Mouse (Mus musculus) heart, embryonic 10.5 days (tissue): ENCODE measurements around the gene Rasd2. TPM values are rescaled to one million over a fixed set of nuclear protein-coding genes. Genes with fewer than 3 reads are reported as not detected.

Experiments used
- DNase-seq: peaks from one replicate; pipeline ENCODE4 v3.0.0-alpha.2; 2017; ENCODE audit warnings: low spot score
- H3K27ac ChIP-seq: fragments of 300-500 bp; sonication (generic); 2 replicates; pipeline ENCODE4 v1.5.1; 2016; ENCODE audit warnings: mild to moderate bottlenecking
- H3K27me3 ChIP-seq: fragments of 300-500 bp; sonication (generic); 2 replicates; pipeline ENCODE4 v1.6.1; 2016; ENCODE audit warnings: mild to moderate bottlenecking; ENCODE audit not compliant: poor library complexity, insufficient read depth, severe bottlenecking
- H3K36me3 ChIP-seq: fragments of 300-500 bp; sonication (generic); 2 replicates; pipeline ENCODE4 v1.6.1; 2016; ENCODE audit warnings: mild to moderate bottlenecking, moderate library complexity
- H3K4me1 ChIP-seq: fragments of 300-500 bp; sonication (generic); 2 replicates; pipeline ENCODE4 v1.6.1; 2016; ENCODE audit warnings: mild to moderate bottlenecking
- H3K4me3 ChIP-seq: fragments of 300-500 bp; sonication (generic); 2 replicates; pipeline ENCODE4 v1.5.1; 2016; ENCODE audit warnings: mild to moderate bottlenecking, moderate library complexity
- H3K9me3 ChIP-seq: fragments of 300-500 bp; sonication (generic); 2 replicates; pipeline ENCODE4 v1.6.1; 2016; ENCODE audit warnings: mild to moderate bottlenecking, moderate library complexity
- WGBS: fragments of 180-500 bp; shearing (Covaris S2); methylation state at CpG from one replicate; pipeline ENCODE4 v1.1.7; 2016; 5-methylcytosine and 5-hydroxymethylcytosine counted together
- polyA plus RNA-seq: library from polyadenylated mRNA; unstranded; fragments of >200 nt; fragmentation: Nextera tagmentation; extraction: Ambion mirVana; gene quantifications from 2 replicates; pipeline ENCODE4 v1.2.1, GENCODE M21; 2016

The Rasd2 gene
- polyA plus RNA-seq, 1 experiment from 2014 or later: 0.15 TPM

DNA sequence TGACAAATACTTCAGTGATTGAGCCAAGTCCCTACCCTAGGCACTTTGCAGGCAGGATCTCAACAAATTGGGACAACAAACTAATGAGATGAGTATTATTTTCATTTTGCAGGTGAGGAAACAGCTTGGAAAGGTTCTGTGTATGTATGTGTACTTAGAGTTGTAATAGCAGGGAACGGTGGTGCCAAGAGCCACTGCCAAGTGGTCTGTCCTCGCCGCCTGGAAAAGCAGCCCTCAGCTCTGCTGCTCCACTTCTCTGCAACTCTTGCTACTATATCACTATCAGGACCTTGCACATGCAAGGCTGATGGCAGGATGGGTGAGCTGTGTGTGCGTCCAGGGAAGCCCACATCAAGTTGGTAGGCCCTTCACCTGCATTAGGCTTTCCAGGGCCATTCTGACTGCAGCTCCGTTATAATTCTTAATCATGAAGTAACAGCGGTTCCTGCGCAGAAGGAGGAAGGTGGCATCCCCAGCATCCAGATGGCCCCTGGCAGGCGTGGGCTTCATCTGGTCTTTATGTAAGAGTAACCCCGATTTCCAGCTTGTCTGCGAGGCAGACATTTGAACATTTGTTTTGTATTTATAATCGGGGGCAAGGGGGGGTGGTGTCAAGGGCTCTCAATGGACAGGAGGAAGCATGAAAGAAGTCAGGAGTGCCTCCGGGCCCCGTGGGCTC, 9.4 kb upstream of the Rasd2 start:
- no peak for DNase-seq
- WGBS: 84% methylated on average over 13 of the region's 13 CpGs
- H3K27ac ChIP-seq: no peak overlapping the region
- peaks cover 2% of the 10 kb centered on the region; the same call in 1 of the 2 replicates for H3K27me3 ChIP-seq
- peaks cover 6% of the 10 kb centered on the region; the same call in 1 of the 2 replicates for H3K4me1 ChIP-seq
- H3K4me3 ChIP-seq: no peak overlapping the region
- no peaks in the 10 kb centered on the region for H3K36me3 ChIP-seq
- H3K9me3 ChIP-seq: no peaks in the 10 kb centered on the region

DNA sequence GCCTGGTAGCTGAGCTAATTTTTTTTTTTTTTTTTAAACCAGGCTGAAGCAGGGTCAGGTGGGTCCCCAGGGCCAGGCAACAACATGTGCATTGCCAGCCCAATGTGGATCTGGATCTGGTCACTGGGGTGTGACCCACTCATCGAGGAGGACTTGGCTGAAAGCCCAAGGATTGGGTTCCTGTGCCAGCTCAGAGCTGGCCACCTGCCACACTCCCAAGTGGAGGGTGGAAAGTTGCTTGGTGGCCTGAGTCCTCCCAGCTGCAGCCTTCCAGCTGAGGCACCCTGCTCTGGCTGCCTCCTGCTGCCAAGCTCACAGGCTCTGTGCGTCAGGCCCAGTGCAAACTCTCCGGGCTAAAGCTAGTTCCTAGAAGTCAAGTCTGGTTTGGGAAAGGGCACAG, 2.3 kb upstream of the Rasd2 start:
- Histone ChIP-seq H3K27me3 (peaks cover 73% of the 10 kb centered on the region), H3K9me3 (no peaks in the 10 kb centered on the region), H3K4me1 (peaks cover 18% of the 10 kb centered on the region), H3K36me3 (no peaks in the 10 kb centered on the region), H3K27ac (no peak overlapping the region), H3K4me3 (no peak overlapping the region)
- WGBS: 71% methylated on average over 3 of the region's 3 CpGs
- DNase-seq: no peak

DNA sequence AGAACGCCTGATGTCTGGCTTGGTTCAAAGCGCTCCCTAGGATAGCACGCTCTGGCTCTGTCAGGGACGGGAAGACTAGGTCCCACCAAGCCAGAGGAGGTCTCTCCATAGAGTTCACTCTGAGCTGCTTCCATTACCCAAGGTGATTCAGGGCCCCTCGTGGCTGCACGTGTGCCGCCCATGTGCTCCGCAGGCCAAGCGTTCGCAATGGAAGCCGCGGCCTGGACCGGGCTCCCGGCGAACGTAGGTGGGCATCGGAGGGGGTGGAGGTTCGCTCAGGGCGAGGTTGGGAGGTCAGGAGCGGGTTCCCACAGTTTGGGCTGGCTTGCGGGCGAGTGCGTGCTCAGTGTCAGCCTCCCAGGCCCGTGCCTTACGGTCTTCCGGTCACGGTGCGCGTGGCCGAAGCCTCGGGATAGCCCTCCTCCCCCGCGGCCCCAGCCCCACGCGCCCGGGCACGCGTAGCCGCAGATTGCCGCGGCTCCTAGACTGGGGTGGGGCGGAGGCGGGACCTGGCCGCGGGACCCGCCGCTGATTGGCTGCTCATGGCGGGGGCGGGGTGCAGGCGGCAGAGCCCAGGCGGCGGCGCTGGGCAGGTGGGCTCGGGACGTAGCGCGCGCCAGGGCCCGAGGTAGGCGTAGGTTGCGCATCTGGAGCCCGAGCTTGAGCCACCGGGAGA, 975 bp upstream of the Rasd2 start:
- no peak for DNase-seq
- Histone ChIP-seq H3K4me1 (peaks cover 18% of the 10 kb centered on the region), H3K27me3 (peaks cover 86% of the 10 kb centered on the region), H3K27ac (peak overlapping the region; percentile 19; the same call in 1 of the 2 replicates), H3K9me3 (no peaks in the 10 kb centered on the region), H3K4me3 (peak overlapping the region; percentile 62), H3K36me3 (no peaks in the 10 kb centered on the region)
- WGBS: 2% methylated on average over 63 of the region's 63 CpGs

- Histone ChIP-seq H3K4me1 (peaks cover 18% of the 10 kb centered on the region), H3K27ac (peak overlapping the region; percentile 19; the same call in 1 of the 2 replicates), H3K4me3 (peak overlapping the region; percentile 62), H3K9me3 (no peaks in the 10 kb centered on the region), H3K36me3 (no peaks in the 10 kb centered on the region), H3K27me3 (peaks cover 88% of the 10 kb centered on the region)
- WGBS: under 1% methylated on average over 36 of the region's 36 CpGs
- DNase-seq: no peak
Measured at GRCm38 (mm10) chr8:75213307-75213651, 465 bp upstream of the Rasd2 start.

GRCm38 (mm10) chr8:75215046-75215445, 1.3 kb downstream of the Rasd2 start:
- H3K4me3 ChIP-seq: no peak overlapping the region
- 41% methylated on average over 1 of the region's 1 CpGs for WGBS
- peaks cover 18% of the 10 kb centered on the region for H3K4me1 ChIP-seq
- H3K36me3 ChIP-seq: no peaks in the 10 kb centered on the region
- no peaks in the 10 kb centered on the region for H3K9me3 ChIP-seq
- no peak for DNase-seq
- no peak overlapping the region for H3K27ac ChIP-seq
- H3K27me3 ChIP-seq: peaks cover 86% of the 10 kb centered on the region

GRCm38 (mm10) chr8:75215931-75216330, 2.2 kb downstream of the Rasd2 start:
- no peaks in the 10 kb centered on the region for H3K36me3 ChIP-seq
- H3K4me3 ChIP-seq: no peak overlapping the region
- WGBS: 18% methylated on average over 5 of the region's 5 CpGs
- H3K4me1 ChIP-seq: peaks cover 18% of the 10 kb centered on the region
- no peak overlapping the region for H3K27ac ChIP-seq
- H3K27me3 ChIP-seq: peaks cover 81% of the 10 kb centered on the region
- H3K9me3 ChIP-seq: no peaks in the 10 kb centered on the region
- no peak for DNase-seq

- Histone ChIP-seq H3K4me3 (no peak overlapping the region), H3K4me1 (peaks cover 18% of the 10 kb centered on the region), H3K9me3 (no peaks in the 10 kb centered on the region), H3K27me3 (peaks cover 79% of the 10 kb centered on the region), H3K27ac (no peak overlapping the region), H3K36me3 (no peaks in the 10 kb centered on the region)
- no peak for DNase-seq
- 87% methylated on average over 8 of the region's 8 CpGs for WGBS
Measured at GRCm38 (mm10) chr8:75216886-75217285, 3.1 kb downstream of the Rasd2 start.

- no peak overlapping the region for H3K4me3 ChIP-seq
- 9% methylated on average over 4 of the region's 4 CpGs for WGBS
- peaks cover 68% of the 10 kb centered on the region for H3K27me3 ChIP-seq
- H3K9me3 ChIP-seq: no peaks in the 10 kb centered on the region
- peak; percentile 87 for DNase-seq
- H3K4me1 ChIP-seq: peaks cover 11% of the 10 kb centered on the region
- H3K36me3 ChIP-seq: no peaks in the 10 kb centered on the region
- H3K27ac ChIP-seq: no peak overlapping the region
Measured at GRCm38 (mm10) chr8:75217969-75218368, 4.2 kb downstream of the Rasd2 start.

GRCm38 (mm10) chr8:75219877-75220738, 6.4 kb downstream of the Rasd2 start:
- Histone ChIP-seq H3K9me3 (no peaks in the 10 kb centered on the region), H3K27ac (no peak overlapping the region), H3K36me3 (no peaks in the 10 kb centered on the region), H3K4me1 (no peaks in the 10 kb centered on the region), H3K27me3 (peaks cover 46% of the 10 kb centered on the region), H3K4me3 (no peak overlapping the region)
- WGBS: 63% methylated on average over 5 of the region's 5 CpGs
- DNase-seq: no peak

- no peak overlapping the region for H3K27ac ChIP-seq
- 76% methylated on average over 5 of the region's 5 CpGs for WGBS
- H3K4me3 ChIP-seq: no peak overlapping the region
- no peaks in the 10 kb centered on the region for H3K9me3 ChIP-seq
- no peak for DNase-seq
- peaks cover 4% of the 10 kb centered on the region; the same call in 1 of the 2 replicates for H3K4me1 ChIP-seq
- no peaks in the 10 kb centered on the region for H3K36me3 ChIP-seq
- peaks cover 21% of the 10 kb centered on the region; the same call in 1 of the 2 replicates for H3K27me3 ChIP-seq
Measured at GRCm38 (mm10) chr8:75222665-75223064, 8.9 kb downstream of the Rasd2 start.

DNA sequence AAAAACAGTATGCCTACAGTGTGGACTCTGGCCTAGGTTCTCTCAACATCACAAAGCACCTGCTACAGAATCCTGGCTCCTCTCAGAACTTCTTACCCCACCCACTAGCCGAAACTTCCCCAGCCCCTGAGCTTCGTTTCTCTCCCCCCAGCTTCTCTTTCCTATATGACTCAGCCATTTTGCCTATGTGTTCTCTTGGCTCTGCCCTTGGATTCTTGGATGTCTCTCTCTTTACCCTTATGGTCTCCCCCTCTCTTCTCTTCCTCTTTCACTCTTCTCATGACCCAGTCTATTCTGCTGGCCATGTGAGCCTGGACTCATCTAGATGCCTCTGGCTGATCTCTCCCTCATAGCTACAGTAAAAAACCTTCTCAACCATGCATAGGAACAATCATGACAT, 13.0 kb downstream of the Rasd2 start:
- no peak overlapping the region for H3K4me3 ChIP-seq
- 0 out of 2 replicates have a peak, but pooled peaks cover under 1% of the 10 kb centered on the region for H3K27me3 ChIP-seq
- H3K36me3 ChIP-seq: no peaks in the 10 kb centered on the region
- H3K4me1 ChIP-seq: peaks cover 6% of the 10 kb centered on the region; the same call in 1 of the 2 replicates
- H3K9me3 ChIP-seq: no peaks in the 10 kb centered on the region
- no peak overlapping the region for H3K27ac ChIP-seq
- DNase-seq: no peak
- 82% methylated on average over 2 of the region's 2 CpGs for WGBS

- Histone ChIP-seq H3K27ac (no peak overlapping the region), H3K9me3 (no peaks in the 10 kb centered on the region), H3K36me3 (no peaks in the 10 kb centered on the region), H3K27me3 (no peaks in the 10 kb centered on the region), H3K4me3 (no peak overlapping the region), H3K4me1 (no peaks in the 10 kb centered on the region)
- WGBS: 58% methylated on average over 4 of the region's 4 CpGs
- no peak for DNase-seq
Measured at GRCm38 (mm10) chr8:75233915-75234554, 20.3 kb downstream of the Rasd2 start.
